Mouse (Mus musculus) c-Kit-negative CD71-positive TER-119-positive erythroid progenitor cells, embryonic 14.5 days (primary cell): ENCODE data around the gene Luc7l2.

Experiments
- DNase-seq: peaks from one replicate; pipeline ENCODE4 v3.0.0-alpha.2; 2013; ENCODE audit warnings: low read depth, low spot score

The Luc7l2 gene

GRCm38 (mm10) chr6:38650263-38650937, 99.3 kb downstream of the Luc7l2 start:
- peak; percentile 68 for DNase-seq
